Mouse (Mus musculus) kidney, postnatal 0 days (tissue): Measurements from ENCODE around the gene Ankrd13a. TPM values are rescaled to one million over a fixed set of nuclear protein-coding genes. Genes with fewer than 3 reads are reported as not detected.
"Not testable (repeated sequence)": the region's sequence is repeated elsewhere in the genome, so short reads cannot be mapped to it uniquely, and the experiment has no call there.

Experiments used
- ATAC-seq: fragments of 200-750 bp; cut with Nextera tagmentation; replicated peaks from 2 replicates; pipeline ENCODE4 v1.8.0; 2017; ENCODE audit warnings: low read depth, moderate number of reproducible peaks, moderate TSS enrichment, moderate library complexity; ENCODE audit not compliant: low FRiP score
- DNase-seq: peaks from one replicate; pipeline ENCODE4 v3.0.0-alpha.2; 2016; ENCODE audit warnings: low spot score
- H3K27ac ChIP-seq: fragments of 300-500 bp; sonication (generic); 2 replicates; pipeline ENCODE4 v1.5.1; 2014; ENCODE audit warnings: mild to moderate bottlenecking
- H3K27me3 ChIP-seq: fragments of 300-500 bp; sonication (generic); 2 replicates; pipeline ENCODE4 v1.6.1; 2014; ENCODE audit warnings: low read length, mixed read lengths; ENCODE audit not compliant: insufficient read depth
- H3K36me3 ChIP-seq: fragments of 300-500 bp; sonication (generic); 2 replicates; pipeline ENCODE4 v1.6.1; 2014; ENCODE audit warnings: low read length, mixed read lengths; ENCODE audit not compliant: insufficient read depth
- H3K4me1 ChIP-seq: fragments of 300-500 bp; sonication (generic); replicated peaks from 2 replicates; pipeline ENCODE4 v1.6.1; 2014; ENCODE audit warnings: antibody characterized with exemption, low read length, mixed read lengths; ENCODE audit not compliant: insufficient read depth
- H3K4me2 ChIP-seq: fragments of 300-500 bp; sonication (generic); 2 replicates; pipeline ENCODE4 v1.6.1; 2014; ENCODE audit warnings: mild to moderate bottlenecking, low read length, moderate library complexity, mixed read lengths
- H3K4me3 ChIP-seq: fragments of 300-500 bp; sonication (generic); replicated peaks from 2 replicates; pipeline ENCODE4 v1.5.1; 2014; ENCODE audit warnings: low read depth, low read length
- H3K9ac ChIP-seq: fragments of 300-500 bp; sonication (generic); 2 replicates; pipeline ENCODE4 v1.6.1; 2014; ENCODE audit warnings: low read depth, low read length
- H3K9me3 ChIP-seq: fragments of 300-500 bp; sonication (generic); replicated peaks from 2 replicates; pipeline ENCODE4 v1.6.1; 2016; ENCODE audit warnings: low read length, inconsistent platforms, mixed read lengths
- CTCF ChIP-seq: IDR thresholded peaks from 2 replicates; pipeline ENCODE4 v1.5.1; 2016; ENCODE audit warnings: antibody characterized with exemption, low read depth, mild to moderate bottlenecking, moderate library complexity
- WGBS: fragments of 180-500 bp; shearing (Covaris S2); extraction: QIAGEN DNeasy Blood & Tissue Kit; methylation state at CpG from one replicate; pipeline ENCODE4 v1.1.7; 2014; 5-methylcytosine and 5-hydroxymethylcytosine counted together
- polyA plus RNA-seq: library from polyadenylated mRNA; unstranded; fragments of >200 nt; fragmentation: Nextera tagmentation; extraction: Ambion mirVana; gene quantifications from 2 replicates; pipeline ENCODE4 v1.2.1, GENCODE M21; 2015

Gene Ankrd13a
- polyA plus RNA-seq, 1 experiment from 2014 or later: 49.2 TPM

DNA sequence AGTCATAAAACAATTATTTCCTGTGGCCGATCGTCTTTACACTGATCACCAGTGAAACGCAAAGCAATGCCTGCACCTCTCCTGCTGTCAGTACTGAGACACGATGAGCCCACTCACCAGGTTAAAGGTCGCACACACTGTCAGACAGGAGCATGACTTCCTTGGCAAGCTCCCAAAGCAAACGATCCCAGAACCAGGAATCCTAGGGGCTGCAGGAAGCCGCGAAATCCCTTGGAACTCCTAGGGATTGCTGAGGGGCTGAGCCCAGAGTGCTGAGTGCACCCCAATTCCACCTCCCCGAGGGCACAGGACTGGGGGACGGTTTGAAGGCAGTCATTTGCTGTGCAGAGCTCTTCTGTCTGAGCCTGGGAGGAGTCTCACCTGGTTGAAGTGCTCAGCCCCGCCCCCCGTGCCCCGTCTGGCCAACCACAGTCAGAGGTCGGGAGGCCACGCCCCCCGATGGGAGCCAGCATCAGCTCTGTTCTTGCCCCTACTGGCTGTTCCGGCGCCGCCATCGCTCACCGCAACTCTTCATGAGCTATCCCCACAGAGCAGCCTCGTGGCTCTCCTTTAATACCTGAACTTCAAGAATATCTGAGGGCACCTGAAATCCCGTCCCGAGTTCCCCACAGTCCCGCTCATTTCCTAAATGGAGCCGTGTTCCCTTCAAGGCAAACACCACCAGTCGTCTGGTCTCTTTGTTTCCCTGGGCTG lies 51.7 kb downstream of the Ankrd13a start:
- Histone ChIP-seq H3K9me3 (no peaks in the 10 kb centered on the region), H3K9ac (no peak overlapping the region), H3K4me1 (no peaks in the 10 kb centered on the region), H3K36me3 (no peaks in the 10 kb centered on the region), H3K4me2 (peak overlapping the region; percentile 75), H3K27me3 (no peaks in the 10 kb centered on the region), H3K4me3 (peak overlapping the region; percentile 33), H3K27ac (peak overlapping the region; percentile 64; the same call in 1 of the 2 replicates)
- DNase-seq (peak; percentile 86), ATAC-seq (peak; percentile 92)
- TF ChIP-seq CTCF: peak; percentile 34; the same call in 1 of the 2 replicates
- WGBS: 4% methylated on average over 27 of the region's 27 CpGs

DNA sequence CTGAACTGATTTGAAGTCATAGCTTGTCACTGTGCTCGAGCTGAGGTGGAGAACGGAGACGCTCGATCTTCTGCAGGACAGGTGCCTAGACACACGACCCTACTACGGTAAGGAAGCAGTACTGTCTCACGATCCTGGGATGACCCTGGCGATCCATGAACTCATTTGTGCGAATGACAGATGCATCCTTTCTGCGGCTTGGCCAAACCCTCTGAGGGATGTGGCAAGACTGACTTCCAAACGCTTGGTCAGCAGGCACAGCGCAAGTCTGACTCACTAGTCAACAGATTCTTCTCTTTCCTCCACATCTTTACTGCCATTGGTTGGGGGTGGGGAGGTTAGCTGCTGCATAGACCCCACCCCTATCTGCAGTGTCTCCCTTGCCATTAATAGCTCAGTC lies 53.0 kb downstream of the Ankrd13a start:
- H3K27me3 ChIP-seq: no peaks in the 10 kb centered on the region
- no peak overlapping the region for H3K9ac ChIP-seq
- H3K27ac ChIP-seq: no peak overlapping the region
- TF ChIP-seq CTCF: no peak
- no peaks in the 10 kb centered on the region for H3K9me3 ChIP-seq
- no peaks in the 10 kb centered on the region for H3K4me1 ChIP-seq
- no peak overlapping the region for H3K4me2 ChIP-seq
- no peak overlapping the region for H3K4me3 ChIP-seq
- WGBS: 80% methylated on average over 12 of the region's 12 CpGs
- no peak for ATAC-seq
- no peak for DNase-seq
- no peaks in the 10 kb centered on the region for H3K36me3 ChIP-seq

DNA sequence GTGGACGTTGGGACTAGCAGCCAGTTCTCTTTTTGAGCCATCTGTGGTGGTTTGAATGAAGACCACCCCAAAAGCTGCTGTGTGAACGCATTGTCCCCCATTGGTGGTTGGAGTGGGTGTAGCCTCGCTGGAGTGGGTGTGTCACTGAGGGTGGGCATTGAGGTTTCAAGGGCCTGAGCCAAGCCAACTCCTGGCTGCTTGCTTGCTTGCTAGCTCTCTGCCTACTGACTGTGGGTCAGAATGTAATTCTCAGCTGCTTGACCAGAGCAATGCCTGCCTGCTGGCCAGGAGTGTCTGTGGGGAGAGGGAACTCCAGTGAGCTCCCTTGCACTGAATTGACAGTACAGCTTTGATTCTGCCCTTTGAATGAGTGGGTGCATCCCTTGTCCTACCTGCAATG lies 55.3 kb downstream of the Ankrd13a start:
- no peak overlapping the region for H3K4me3 ChIP-seq
- ATAC-seq (no peak), DNase-seq (no peak)
- H3K9ac ChIP-seq: no peak overlapping the region
- no peak overlapping the region for H3K27ac ChIP-seq
- no peaks in the 10 kb centered on the region for H3K9me3 ChIP-seq
- no peaks in the 10 kb centered on the region for H3K27me3 ChIP-seq
- no peaks in the 10 kb centered on the region for H3K4me1 ChIP-seq
- no peak for TF ChIP-seq CTCF
- H3K36me3 ChIP-seq: no peaks in the 10 kb centered on the region
- WGBS: 70% methylated on average over 3 of the region's 3 CpGs
- no peak overlapping the region for H3K4me2 ChIP-seq

DNA sequence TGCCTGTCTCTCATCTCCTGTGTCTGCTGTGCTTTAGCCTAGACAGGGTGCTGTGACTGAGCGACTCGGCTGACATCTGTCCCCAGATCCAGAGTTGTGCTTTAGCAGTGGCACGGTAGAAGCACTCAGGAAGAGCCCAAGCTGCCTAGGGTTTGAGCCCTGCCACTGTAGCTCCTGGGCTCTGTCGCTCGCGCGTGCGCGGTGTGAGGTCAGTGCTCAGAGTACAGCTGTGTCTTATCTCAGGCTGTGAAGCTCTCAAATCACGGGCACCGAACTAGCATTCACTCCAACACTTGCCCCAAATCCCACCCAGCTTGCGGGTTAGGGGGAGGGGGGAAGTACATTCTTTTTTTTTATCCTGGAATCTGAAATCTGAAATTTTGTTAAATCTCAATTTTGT lies 62.4 kb downstream of the Ankrd13a start:
- no peak overlapping the region for H3K4me2 ChIP-seq
- DNase-seq (no peak), ATAC-seq (no peak)
- no peak overlapping the region for H3K9ac ChIP-seq
- 56% methylated on average over 12 of the region's 12 CpGs for WGBS
- no peaks in the 10 kb centered on the region for H3K36me3 ChIP-seq
- no peaks in the 10 kb centered on the region for H3K9me3 ChIP-seq
- H3K4me3 ChIP-seq: no peak overlapping the region
- no peaks in the 10 kb centered on the region for H3K27me3 ChIP-seq
- no peak for TF ChIP-seq CTCF
- H3K4me1 ChIP-seq: no peaks in the 10 kb centered on the region
- H3K27ac ChIP-seq: no peak overlapping the region

DNA sequence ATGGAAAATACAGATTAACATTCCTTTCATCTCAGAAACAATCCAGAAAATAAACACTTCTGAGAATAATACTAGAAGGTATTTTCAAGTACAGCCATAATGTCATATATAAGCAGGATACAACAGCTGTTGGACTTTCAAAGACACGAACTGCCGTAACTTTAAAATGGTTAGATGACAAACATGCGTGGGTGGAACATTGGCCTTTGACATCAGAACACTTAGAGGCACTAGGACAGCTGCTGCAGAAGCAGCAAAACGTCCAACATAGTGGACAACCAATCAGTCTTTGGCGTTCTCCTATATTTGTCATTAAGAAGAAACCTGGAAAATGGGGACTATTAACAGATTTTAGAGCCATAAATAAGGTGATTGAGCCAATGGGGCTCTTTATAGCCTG lies 66.0 kb downstream of the Ankrd13a start:
- H3K9me3 ChIP-seq, H3K9ac ChIP-seq, ATAC-seq, H3K4me2 ChIP-seq, H3K36me3 ChIP-seq, H3K4me3 ChIP-seq, H3K27me3 ChIP-seq, H3K27ac ChIP-seq, H3K4me1 ChIP-seq: not testable (repeated sequence)
- peak; percentile 50 for DNase-seq
- 30% methylated on average over 5 of the region's 5 CpGs for WGBS

DNA sequence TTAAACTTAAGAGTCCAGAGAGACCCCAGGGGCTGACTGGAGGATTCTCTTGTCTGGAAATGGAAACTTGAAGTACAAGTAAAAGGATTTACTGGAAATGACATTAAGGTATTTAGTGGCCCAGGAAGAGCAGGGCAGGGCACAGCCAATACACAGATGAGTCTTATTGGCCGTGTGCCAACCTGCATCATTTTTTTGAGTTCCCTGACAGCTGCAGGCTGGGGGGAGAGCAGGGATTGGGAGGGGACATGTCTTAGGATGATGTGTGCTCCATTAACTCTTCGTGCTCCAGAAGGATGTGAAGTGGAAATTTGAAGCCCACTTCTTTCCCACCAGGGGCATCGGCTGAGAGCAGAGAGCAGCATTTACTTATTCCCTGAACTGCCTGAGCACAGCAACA lies 67.7 kb downstream of the Ankrd13a start:
- not testable (repeated sequence) for H3K4me2 ChIP-seq, H3K4me1 ChIP-seq, H3K27me3 ChIP-seq, H3K36me3 ChIP-seq, H3K9me3 ChIP-seq, H3K9ac ChIP-seq, DNase-seq, ATAC-seq, H3K27ac ChIP-seq, H3K4me3 ChIP-seq
- WGBS: 27% methylated on average over 3 of the region's 3 CpGs

DNA sequence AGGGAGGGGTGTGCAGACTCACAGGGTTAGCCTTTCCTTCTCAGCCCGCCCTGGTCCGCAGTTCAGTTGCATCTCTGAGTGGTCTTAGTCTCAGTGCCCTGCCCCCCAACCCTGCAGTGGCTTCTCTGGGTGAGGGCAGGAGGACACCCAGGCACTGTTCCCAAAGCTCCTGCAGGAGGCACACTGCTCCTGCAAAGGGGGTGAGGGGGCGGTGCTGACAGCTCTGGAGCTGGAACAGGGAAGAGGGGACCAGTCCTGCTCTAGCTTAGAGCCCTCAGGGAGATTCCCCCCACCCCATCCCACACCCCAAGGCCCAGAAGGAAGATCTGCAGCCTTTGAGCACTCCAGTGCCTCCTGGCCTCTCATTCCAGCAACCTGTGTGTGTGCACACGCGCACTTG lies 68.2 kb downstream of the Ankrd13a start:
- no peaks in the 10 kb centered on the region for H3K4me1 ChIP-seq
- no peaks in the 10 kb centered on the region for H3K36me3 ChIP-seq
- no peak for DNase-seq
- H3K4me3 ChIP-seq: no peak overlapping the region
- H3K9ac ChIP-seq: no peak overlapping the region
- ATAC-seq: no peak
- TF ChIP-seq CTCF: no peak
- H3K27ac ChIP-seq: no peak overlapping the region
- 80% methylated on average over 5 of the region's 5 CpGs for WGBS
- no peak overlapping the region for H3K4me2 ChIP-seq
- no peaks in the 10 kb centered on the region for H3K27me3 ChIP-seq
- H3K9me3 ChIP-seq: no peaks in the 10 kb centered on the region

DNA sequence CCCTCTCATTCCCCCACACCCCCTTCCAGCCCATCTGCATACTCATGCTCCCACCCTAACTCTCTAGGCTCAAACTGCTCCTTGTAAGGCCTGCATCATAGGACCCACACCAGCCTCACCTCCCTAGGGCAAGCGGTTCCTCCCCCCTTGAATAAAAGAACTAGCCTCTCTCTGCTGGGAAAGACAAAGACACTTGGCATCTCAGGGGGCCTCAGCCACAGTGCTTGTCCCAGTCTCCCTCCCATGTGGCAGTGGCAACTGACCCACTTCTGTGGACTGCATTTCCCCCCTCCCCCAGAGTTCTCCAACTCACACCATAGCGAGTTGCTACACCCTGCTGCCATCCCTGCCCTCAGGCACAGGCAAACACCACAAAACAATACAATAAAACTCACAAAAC lies 69.9 kb downstream of the Ankrd13a start:
- H3K4me1 ChIP-seq, H3K9ac ChIP-seq, H3K4me2 ChIP-seq, H3K36me3 ChIP-seq, H3K4me3 ChIP-seq, ATAC-seq, DNase-seq, H3K27me3 ChIP-seq, H3K27ac ChIP-seq, H3K9me3 ChIP-seq: not testable (repeated sequence)
- 82% methylated on average over 2 of the region's 2 CpGs for WGBS
